Mouse (Mus musculus): ENCODE measurements around the gene Lamp1. TPM values are rescaled to one million over a fixed set of nuclear protein-coding genes. Genes with fewer than 3 reads are reported as not detected.

The Lamp1 gene
- polyA plus RNA-seq, 1 experiment from 2014 or later, result 3,979 TPM

DNA sequence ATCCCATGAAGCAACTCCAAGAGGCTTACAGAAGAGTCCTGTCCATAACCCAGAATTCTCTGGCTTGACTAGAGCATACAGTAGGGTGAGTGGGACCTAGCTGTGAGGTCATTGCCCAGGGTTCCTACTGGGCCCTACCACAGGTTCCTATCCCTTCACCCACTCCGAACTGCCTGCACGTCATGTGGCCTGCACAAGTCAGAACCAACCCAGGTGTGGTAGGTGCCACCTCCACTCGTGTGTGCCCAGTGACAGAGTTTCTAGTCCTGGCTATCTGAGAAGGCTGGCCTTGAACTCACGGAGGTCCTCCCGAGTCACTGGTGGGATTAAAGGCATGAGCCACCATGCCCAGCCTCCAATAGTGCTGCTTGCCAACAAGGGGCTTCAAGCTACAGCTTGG, 19.2 kb downstream of the Lamp1 start:
- 100% methylated on average over 4 of the region's 5 CpGs for WGBS (ENCODE audit: missing documents)
- peaks cover 35% of the 10 kb centered on the region for H3K36me3 ChIP-seq (ENCODE audit: inconsistent target)

GRCm38 (mm10) chr8:13179482-13179881, 20.5 kb downstream of the Lamp1 start:
- peaks cover 21% of the 10 kb centered on the region for H3K36me3 ChIP-seq (ENCODE audit: inconsistent target)
- H3K27ac ChIP-seq, result no peak overlapping the region
- H3K4me3 ChIP-seq (ENCODE audit: inconsistent target), result no peak overlapping the region
- no peaks in the 10 kb centered on the region for H3K79me2 ChIP-seq (ENCODE audit: inconsistent target)
- 78% methylated on average over 6 of the region's 6 CpGs for WGBS (ENCODE audit: missing documents)

More for the DNA sequence above, 19.2 kb downstream of the Lamp1 start:
- H3K27ac ChIP-seq, result no peak overlapping the region
- H3K79me2 ChIP-seq (ENCODE audit: inconsistent target), result no peaks in the 10 kb centered on the region; the same call in 1 of the 2 replicates
- H3K4me3 ChIP-seq (ENCODE audit: inconsistent target), result no peak overlapping the region

GRCm38 (mm10) chr8:13179948-13180347, 21.0 kb downstream of the Lamp1 start:
- WGBS (ENCODE audit: missing documents), result 85% methylated on average over 7 of the region's 7 CpGs
- Histone ChIP-seq H3K4me3 (ENCODE audit: inconsistent target) (no peak overlapping the region), H3K79me2 (ENCODE audit: inconsistent target) (no peaks in the 10 kb centered on the region)

GRCm38 (mm10) chr8:13180408-13180807, 21.4 kb downstream of the Lamp1 start:
- 85% methylated on average over 9 of the region's 9 CpGs for WGBS (ENCODE audit: missing documents)
- no peak overlapping the region for H3K4me3 ChIP-seq (ENCODE audit: inconsistent target)
- no peak overlapping the region for H3K27ac ChIP-seq
- peaks cover 12% of the 10 kb centered on the region; the same call in 1 of the 2 replicates for H3K36me3 ChIP-seq (ENCODE audit: inconsistent target)
- no peaks in the 10 kb centered on the region for H3K79me2 ChIP-seq (ENCODE audit: inconsistent target)

More at GRCm38 (mm10) chr8:13179948-13180347, 21.0 kb downstream of the Lamp1 start:
- no peak overlapping the region for H3K27ac ChIP-seq
- peaks cover 17% of the 10 kb centered on the region for H3K36me3 ChIP-seq (ENCODE audit: inconsistent target)

- H3K27ac ChIP-seq, result no peak overlapping the region
- no peak overlapping the region for H3K4me3 ChIP-seq (ENCODE audit: inconsistent target)
- WGBS (ENCODE audit: missing documents), result 87% methylated on average over 18 of the region's 18 CpGs
- peaks cover 5% of the 10 kb centered on the region; the same call in 1 of the 2 replicates for H3K36me3 ChIP-seq (ENCODE audit: inconsistent target)
- H3K79me2 ChIP-seq (ENCODE audit: inconsistent target), result no peaks in the 10 kb centered on the region
Measured at GRCm38 (mm10) chr8:13180911-13181690, 22.1 kb downstream of the Lamp1 start.

- no peak overlapping the region for H3K27ac ChIP-seq
- WGBS (ENCODE audit: missing documents), result 86% methylated on average over 2 of the region's 2 CpGs
- H3K36me3 ChIP-seq (ENCODE audit: inconsistent target), result no peaks in the 10 kb centered on the region
- no peak overlapping the region for H3K4me3 ChIP-seq (ENCODE audit: inconsistent target)
- no peaks in the 10 kb centered on the region for H3K79me2 ChIP-seq (ENCODE audit: inconsistent target)
Measured at GRCm38 (mm10) chr8:13181691-13181976, 22.7 kb downstream of the Lamp1 start.

DNA sequence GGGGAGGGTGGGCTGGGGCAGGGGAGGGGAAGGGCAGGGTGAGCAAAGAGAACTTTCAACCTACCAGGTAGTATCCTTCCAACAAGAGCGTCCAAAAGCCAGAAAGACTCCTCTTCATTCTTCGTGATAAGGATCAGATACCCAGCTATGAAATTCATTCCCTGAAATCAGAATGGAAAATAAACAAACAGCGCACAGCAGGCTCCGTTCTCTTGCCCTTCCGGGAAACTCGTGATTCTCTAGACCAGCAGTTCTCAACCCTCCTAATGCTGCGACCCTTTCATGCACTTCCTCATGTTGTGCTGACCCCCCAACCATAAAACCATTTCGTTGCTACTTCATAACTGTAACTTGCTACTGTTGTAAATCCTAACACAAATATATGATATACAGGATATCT, 27.9 kb downstream of the Lamp1 start:
- Histone ChIP-seq H3K4me3 (ENCODE audit: inconsistent target) (no peak overlapping the region), H3K27ac (no peak overlapping the region), H3K79me2 (ENCODE audit: inconsistent target) (no peaks in the 10 kb centered on the region), H3K36me3 (ENCODE audit: inconsistent target) (no peaks in the 10 kb centered on the region)
- 90% methylated on average over 8 of the region's 8 CpGs for WGBS (ENCODE audit: missing documents)

DNA sequence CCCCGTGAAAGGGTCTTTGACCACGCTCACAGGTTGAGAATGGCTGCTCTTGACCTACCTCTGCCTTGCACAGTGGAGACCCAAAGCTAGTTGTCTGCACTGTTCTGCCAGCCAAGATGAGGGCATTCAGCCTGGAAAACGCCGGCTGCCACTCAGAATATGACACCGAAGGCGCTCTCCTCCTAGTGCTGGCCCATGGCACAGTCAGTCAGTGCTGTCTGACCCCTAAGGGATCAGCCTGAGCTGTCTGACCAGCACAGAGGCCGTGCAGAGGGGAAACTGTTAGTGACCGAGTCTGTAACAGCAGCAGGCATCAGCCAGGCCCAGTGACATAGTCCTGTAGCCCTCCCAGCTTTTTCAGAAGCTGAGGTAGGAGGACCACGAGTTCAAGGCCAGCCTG, 28.3 kb downstream of the Lamp1 start:
- WGBS (ENCODE audit: missing documents), result 88% methylated on average over 9 of the region's 9 CpGs
- Histone ChIP-seq H3K36me3 (ENCODE audit: inconsistent target) (no peaks in the 10 kb centered on the region), H3K4me3 (ENCODE audit: inconsistent target) (no peak overlapping the region), H3K27ac (no peak overlapping the region), H3K79me2 (ENCODE audit: inconsistent target) (no peaks in the 10 kb centered on the region)

GRCm38 (mm10) chr8:13187638-13188037, 28.7 kb downstream of the Lamp1 start:
- Histone ChIP-seq H3K36me3 (ENCODE audit: inconsistent target) (no peaks in the 10 kb centered on the region), H3K27ac (no peak overlapping the region), H3K4me3 (ENCODE audit: inconsistent target) (no peak overlapping the region), H3K79me2 (ENCODE audit: inconsistent target) (no peaks in the 10 kb centered on the region)
- 85% methylated on average over 7 of the region's 7 CpGs for WGBS (ENCODE audit: missing documents)

GRCm38 (mm10) chr8:13188052-13188555, 29.1 kb downstream of the Lamp1 start:
- H3K36me3 ChIP-seq (ENCODE audit: inconsistent target), result no peaks in the 10 kb centered on the region
- H3K79me2 ChIP-seq (ENCODE audit: inconsistent target), result no peaks in the 10 kb centered on the region
- WGBS (ENCODE audit: missing documents), result 88% methylated on average over 13 of the region's 13 CpGs
- H3K27ac ChIP-seq, result no peak overlapping the region
- no peak overlapping the region for H3K4me3 ChIP-seq (ENCODE audit: inconsistent target)

DNA sequence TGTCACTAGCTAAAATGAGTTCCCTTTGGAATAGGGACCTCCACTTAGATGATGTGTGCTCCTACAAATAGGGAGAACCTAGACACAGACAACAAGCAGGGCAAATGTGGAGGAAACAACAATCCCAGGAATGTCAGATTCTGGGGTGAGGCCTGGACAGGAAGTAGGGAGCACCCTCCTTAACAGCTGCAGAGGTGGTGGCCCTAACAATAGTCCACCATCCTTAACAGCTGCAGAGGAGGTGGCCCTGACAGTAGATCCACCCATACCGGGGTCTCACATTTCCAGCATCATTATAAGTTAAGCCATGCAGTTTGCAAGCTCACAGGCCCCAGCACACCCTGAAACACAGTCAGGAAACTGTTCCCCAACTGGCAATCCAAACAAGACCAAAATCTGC, 29.9 kb downstream of the Lamp1 start:
- H3K27ac ChIP-seq, result no peak overlapping the region

GRCm38 (mm10) chr8:13190235-13190634, 31.3 kb downstream of the Lamp1 start:
- H3K27ac ChIP-seq, result no peak overlapping the region
- no peaks in the 10 kb centered on the region for H3K79me2 ChIP-seq (ENCODE audit: inconsistent target)
- H3K36me3 ChIP-seq (ENCODE audit: inconsistent target), result no peaks in the 10 kb centered on the region
- no peak overlapping the region for H3K4me3 ChIP-seq (ENCODE audit: inconsistent target)
- 88% methylated on average over 8 of the region's 8 CpGs for WGBS (ENCODE audit: missing documents)

More for the DNA sequence above, 29.9 kb downstream of the Lamp1 start:
- no peaks in the 10 kb centered on the region for H3K79me2 ChIP-seq (ENCODE audit: inconsistent target)
- no peaks in the 10 kb centered on the region for H3K36me3 ChIP-seq (ENCODE audit: inconsistent target)
- H3K4me3 ChIP-seq (ENCODE audit: inconsistent target), result no peak overlapping the region
- WGBS (ENCODE audit: missing documents), result 90% methylated on average over 1 of the region's 1 CpGs

- Histone ChIP-seq H3K27ac (no peak overlapping the region), H3K4me3 (ENCODE audit: inconsistent target) (no peak overlapping the region), H3K36me3 (ENCODE audit: inconsistent target) (no peaks in the 10 kb centered on the region), H3K79me2 (ENCODE audit: inconsistent target) (no peaks in the 10 kb centered on the region)
- 78% methylated on average over 9 of the region's 10 CpGs for WGBS (ENCODE audit: missing documents)
Measured at GRCm38 (mm10) chr8:13194818-13195217, 35.9 kb downstream of the Lamp1 start.

DNA sequence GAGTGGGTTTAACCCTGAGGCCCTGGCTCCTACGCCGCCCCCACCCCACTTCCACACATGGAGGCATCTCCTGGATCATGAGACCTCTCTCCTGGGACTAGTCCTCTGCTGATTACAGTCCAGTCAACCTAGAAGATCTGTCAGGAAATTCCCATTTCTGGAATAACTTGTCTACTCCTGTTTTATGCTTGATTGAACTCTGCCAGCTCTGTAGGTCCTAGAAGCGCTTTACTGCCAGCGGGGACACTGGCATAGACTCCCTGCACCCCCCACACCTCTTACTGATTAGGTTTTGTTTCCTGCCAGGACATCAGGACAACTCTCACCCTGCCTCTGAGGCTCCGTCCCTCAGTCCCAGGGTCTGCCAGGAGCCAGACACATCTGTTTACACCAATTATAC, 38.5 kb downstream of the Lamp1 start:
- Histone ChIP-seq H3K4me3 (ENCODE audit: inconsistent target) (no peak overlapping the region), H3K27ac (no peak overlapping the region), H3K36me3 (ENCODE audit: inconsistent target) (no peaks in the 10 kb centered on the region), H3K79me2 (ENCODE audit: inconsistent target) (no peaks in the 10 kb centered on the region)
- 93% methylated on average over 5 of the region's 5 CpGs for WGBS (ENCODE audit: missing documents)

DNA sequence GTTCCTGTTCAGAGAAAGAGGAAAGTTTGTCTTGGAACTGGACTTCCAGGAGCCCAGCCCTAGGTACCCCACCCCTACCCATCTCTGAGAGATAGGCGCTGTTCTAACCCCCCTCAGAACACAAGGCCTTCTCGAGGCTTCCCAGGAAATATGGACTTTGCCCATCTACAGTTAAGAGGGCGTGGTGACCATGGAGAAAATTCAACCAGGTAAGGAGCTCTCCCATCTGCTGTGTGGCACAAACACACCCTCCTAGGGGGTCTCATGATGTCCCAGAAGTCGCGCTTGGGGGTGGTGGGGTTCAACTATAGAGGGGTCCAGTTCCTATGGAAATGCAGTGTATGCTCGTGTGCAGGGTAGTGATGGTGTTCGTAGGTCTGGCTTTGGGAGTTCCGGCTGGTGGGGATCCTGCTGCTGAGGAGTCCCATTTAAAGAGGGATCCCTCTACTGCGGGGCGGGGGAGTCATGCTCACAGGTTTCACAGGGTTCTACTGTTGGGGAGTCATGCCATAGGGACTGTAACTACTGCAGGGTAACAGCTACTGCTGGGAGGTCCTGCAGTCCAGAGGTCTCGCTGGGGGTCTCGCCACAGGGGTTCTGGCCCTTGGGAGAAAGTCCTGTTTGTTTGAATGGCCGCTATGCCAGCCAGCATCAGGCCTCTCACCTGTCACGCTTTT, 40.6 kb downstream of the Lamp1 start:
- Histone ChIP-seq H3K27ac (no peak overlapping the region), H3K79me2 (ENCODE audit: inconsistent target) (no peaks in the 10 kb centered on the region), H3K4me3 (ENCODE audit: inconsistent target) (peak overlapping the region; percentile 28; the same call in 1 of the 2 replicates), H3K36me3 (ENCODE audit: inconsistent target) (no peaks in the 10 kb centered on the region)
- WGBS (ENCODE audit: missing documents), result 63% methylated on average over 14 of the region's 14 CpGs

Measured in macrophage (primary cell).